Mouse (Mus musculus) macrophage (primary cell): ENCODE measurements around the gene Megf11. TPM values are rescaled to one million over a fixed set of nuclear protein-coding genes. Genes with fewer than 3 reads are reported as not detected.
"Not testable (repeated sequence)": the region's sequence is repeated elsewhere in the genome, so short reads cannot be mapped to it uniquely, and the experiment has no call there.

ENCODE experiments used
- H3K27ac ChIP-seq: fragments of 350-480 bp; formaldehyde crosslinking; 2 replicates; pipeline ENCODE4 v1.9.0; 2021
- H3K36me3 ChIP-seq: fragments of 350-480 bp; formaldehyde crosslinking; 2 replicates; pipeline ENCODE4 v1.9.0; 2021; ENCODE audit errors: inconsistent target
- H3K4me3 ChIP-seq: fragments of 350-480 bp; formaldehyde crosslinking; 2 replicates; pipeline ENCODE4 v1.9.0; 2021; ENCODE audit errors: inconsistent target
- H3K79me2 ChIP-seq: fragments of 350-480 bp; formaldehyde crosslinking; 2 replicates; pipeline ENCODE4 v1.9.0; 2021; ENCODE audit errors: inconsistent target
- WGBS: methylation state at CpG from one replicate; pipeline ENCODE4 v1.1.7; 2026; ENCODE audit warnings: inconsistent platforms; ENCODE audit not compliant: missing documents; 5-methylcytosine and 5-hydroxymethylcytosine counted together
- polyA plus RNA-seq: library from polyadenylated mRNA; stranded (reverse); fragments of 250-400 nt; gene quantifications from 3 replicates; pipeline ENCODE4 v1.2.4, GENCODE M21; 2018; ENCODE audit warnings: inconsistent platforms

The Megf11 gene
- polyA plus RNA-seq, 1 experiment from 2014 or later = not detected

DNA sequence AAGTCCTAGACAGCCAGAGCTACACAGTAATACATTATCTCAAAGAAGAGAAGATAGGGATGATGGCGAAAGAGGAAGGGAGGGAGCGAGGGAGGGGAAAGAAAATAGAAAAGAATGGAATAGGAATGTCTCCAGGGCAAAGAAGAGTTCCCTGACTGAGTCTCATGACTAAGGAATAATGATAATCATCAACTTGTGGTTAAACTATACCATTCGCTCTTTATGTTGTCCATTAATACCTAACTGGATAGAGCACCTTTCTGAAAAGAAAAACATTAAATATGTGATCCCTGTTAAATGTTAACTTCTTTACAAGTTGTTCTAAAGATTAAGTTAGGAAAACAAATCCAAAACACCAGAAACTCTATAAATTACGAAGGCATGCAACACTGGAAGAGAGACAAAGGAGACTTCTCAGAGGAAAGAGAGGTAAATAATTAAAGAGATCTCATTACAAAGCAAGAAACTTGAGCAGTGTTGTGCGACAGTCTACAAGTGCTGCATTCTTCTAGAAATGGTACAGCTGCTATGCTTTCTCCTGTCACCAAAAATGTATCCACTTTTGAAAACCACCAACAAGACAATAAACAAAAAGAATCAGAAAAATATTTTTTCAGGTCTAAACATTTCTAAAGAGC is 334.2 kb downstream of the Megf11 start:
- Histone ChIP-seq H3K79me2 (peaks cover 98% of the 10 kb centered on the region), H3K36me3 (peaks cover 28% of the 10 kb centered on the region), H3K27ac (no peak overlapping the region), H3K4me3 (no peak overlapping the region)
- WGBS = 95% methylated on average over 5 of the region's 5 CpGs

DNA sequence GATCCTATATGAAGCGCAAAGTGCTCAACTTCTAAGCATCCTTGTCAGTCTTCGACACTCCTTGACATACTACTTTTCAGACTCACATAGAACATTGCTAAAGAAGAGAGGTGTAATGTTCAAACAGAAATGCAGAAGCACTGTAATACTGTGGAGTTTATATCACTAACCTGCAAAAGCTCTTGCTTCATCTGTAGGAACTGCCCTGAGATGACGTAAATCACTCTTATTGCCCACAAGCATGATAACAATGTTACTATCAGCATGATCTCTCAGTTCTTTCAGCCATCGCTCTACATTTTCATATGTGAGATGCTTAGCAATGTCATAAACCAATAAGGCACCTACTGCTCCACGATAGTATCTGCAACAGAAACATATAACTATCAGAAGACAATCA is 341.0 kb downstream of the Megf11 start:
- Histone ChIP-seq H3K4me3 (no peak overlapping the region), H3K79me2 (peaks cover 99% of the 10 kb centered on the region), H3K36me3 (peaks cover 51% of the 10 kb centered on the region), H3K27ac (no peak overlapping the region)
- 99% methylated on average over 5 of the region's 5 CpGs for WGBS

DNA sequence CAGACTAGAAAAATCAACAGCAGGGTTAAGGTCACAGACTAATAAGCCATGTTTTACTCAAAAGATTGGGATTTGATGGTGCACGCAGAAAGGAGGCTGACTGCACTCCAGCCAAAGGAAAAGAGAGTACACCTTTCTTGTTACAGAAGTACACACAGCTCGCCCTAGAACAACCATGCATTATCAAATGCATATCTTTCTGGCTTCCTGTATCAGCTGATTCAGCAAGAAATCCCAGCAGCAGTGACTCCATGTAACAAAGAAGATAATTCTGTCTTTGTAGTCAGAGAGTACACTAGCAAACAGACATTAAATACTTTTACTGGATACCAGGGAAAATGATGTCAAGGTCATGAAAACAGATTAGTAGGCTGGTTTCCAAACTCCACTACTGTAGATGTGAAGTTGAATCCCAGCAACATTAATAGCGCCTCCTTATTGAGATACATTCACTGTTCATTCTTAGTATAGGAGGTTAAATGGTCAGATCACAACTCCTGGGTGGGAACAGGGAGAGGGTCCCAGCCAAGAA is 345.7 kb downstream of the Megf11 start:
- Histone ChIP-seq H3K27ac (no peak overlapping the region), H3K36me3 (peaks cover 21% of the 10 kb centered on the region), H3K4me3 (no peak overlapping the region), H3K79me2 (peaks cover 100% of the 10 kb centered on the region)
- 90% methylated on average over 3 of the region's 3 CpGs for WGBS

DNA sequence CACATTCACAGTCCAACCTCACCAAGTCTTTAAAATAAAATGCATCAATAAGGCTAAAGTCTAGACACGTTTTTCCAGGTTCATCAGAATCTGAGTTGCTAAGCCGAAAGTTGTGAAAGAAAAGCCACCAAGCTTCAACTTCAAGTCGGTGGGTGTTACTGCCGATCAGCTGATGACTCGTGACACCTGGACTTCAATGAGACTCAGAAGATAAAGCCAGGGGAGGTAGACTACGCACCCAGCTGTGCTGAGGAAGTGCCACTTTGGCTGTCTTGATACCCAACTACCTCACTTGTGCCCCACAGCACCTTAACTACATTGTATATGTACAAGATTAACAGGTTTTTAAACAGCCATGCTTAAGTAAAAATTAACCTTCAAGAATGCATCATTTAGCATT is 348.7 kb downstream of the Megf11 start:
- Histone ChIP-seq H3K27ac (peak overlapping the region; percentile 80), H3K36me3 (no peaks in the 10 kb centered on the region), H3K79me2 (peaks cover 81% of the 10 kb centered on the region), H3K4me3 (no peak overlapping the region)
- 83% methylated on average over 6 of the region's 6 CpGs for WGBS

DNA sequence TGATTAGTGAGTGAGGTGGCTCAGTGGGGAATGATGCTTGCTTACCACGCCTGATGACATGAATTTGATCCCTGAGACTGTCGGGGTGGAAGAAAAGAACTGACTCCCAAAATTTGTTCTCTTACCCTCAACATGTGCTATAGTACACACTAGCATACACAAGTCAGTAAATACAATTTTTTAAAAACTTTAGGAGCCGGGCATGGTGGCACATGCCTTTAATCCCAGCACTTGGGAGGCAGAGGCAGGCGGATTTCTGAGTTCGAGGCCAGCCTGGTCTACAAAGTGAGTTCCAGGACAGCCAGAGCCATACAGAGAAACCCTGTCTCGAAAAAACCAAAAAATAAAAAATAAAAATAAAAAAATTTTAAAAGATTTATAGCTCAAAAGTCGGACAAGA is 349.6 kb downstream of the Megf11 start:
- not testable (repeated sequence) for H3K4me3 ChIP-seq, H3K36me3 ChIP-seq
- Histone ChIP-seq H3K27ac (peak overlapping the region; percentile 80), H3K79me2 (peaks cover 73% of the 10 kb centered on the region)
- 84% methylated on average over 3 of the region's 7 CpGs for WGBS

DNA sequence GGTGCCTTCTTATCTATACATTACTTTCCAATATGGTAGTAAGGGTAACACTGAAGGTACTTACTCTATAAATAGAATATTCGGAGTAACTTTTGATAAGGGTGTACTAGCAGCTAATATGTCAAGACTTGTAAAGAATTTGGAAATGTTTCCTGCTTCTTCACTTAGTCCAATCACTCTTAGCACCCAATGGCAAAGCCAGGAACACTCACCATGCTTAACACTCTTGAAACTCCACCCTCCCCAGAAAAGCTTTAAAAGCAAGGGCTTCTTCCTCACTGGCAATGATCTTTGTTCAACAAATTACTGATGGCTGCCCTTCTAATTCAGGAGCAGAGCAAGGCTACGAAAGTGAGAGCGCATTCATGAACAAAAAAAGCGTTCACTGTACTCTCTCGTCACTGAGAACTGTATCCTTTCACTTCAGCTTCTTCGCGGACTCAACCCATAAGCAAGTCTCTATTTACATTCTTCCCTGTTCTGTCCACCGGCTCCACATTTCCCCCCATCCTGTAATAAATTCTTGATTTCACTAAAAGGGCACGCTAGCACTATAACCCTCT is 350.7 kb downstream of the Megf11 start:
- Histone ChIP-seq H3K27ac (peak overlapping the region; percentile 80), H3K36me3 (no peaks in the 10 kb centered on the region), H3K4me3 (peak overlapping the region; percentile 92), H3K79me2 (peaks cover 61% of the 10 kb centered on the region)
- WGBS = 3% methylated on average over 9 of the region's 9 CpGs

DNA sequence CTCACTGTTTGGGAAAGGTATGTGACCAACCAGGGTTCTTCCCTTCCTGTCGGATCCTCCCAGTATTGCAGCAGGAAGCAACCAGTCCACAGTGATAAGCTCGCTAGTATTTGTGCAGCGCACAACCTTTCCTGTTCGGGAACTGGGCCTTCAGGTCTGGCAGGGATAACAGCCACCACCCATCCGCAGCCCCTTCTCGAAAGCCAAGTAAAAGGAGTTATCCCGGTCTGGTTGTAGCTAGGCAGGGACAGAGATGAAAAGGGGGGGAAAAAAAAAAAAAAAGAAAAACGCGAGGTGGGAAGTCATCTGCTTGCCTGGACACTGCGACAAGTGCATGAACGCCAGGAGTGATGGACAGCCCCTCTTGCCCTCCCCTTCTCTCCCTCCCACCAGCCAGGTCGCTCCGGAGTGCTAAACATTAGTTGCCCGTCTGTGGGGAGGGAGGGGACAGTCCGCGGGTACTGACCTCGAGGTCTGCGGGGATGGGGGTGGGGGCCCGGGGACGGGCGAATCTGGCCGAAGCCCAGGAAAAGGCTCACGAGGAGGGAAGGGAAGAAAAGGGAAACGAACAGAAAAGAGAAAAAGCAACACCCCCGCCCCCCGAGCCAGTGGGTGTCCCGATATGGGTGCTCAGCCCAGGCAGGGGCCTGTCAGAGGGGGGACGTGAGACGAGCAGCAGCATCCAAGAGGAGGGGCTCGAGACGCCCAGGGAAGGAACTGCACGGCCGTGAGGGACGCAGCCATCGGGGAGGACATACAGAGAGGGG is 351.4 kb downstream of the Megf11 start:
- H3K36me3 ChIP-seq = no peaks in the 10 kb centered on the region
- peaks cover 54% of the 10 kb centered on the region for H3K79me2 ChIP-seq
- peak overlapping the region; percentile 92 for H3K4me3 ChIP-seq
- H3K27ac ChIP-seq = peak overlapping the region; percentile 80
- 3% methylated on average over 26 of the region's 35 CpGs for WGBS

DNA sequence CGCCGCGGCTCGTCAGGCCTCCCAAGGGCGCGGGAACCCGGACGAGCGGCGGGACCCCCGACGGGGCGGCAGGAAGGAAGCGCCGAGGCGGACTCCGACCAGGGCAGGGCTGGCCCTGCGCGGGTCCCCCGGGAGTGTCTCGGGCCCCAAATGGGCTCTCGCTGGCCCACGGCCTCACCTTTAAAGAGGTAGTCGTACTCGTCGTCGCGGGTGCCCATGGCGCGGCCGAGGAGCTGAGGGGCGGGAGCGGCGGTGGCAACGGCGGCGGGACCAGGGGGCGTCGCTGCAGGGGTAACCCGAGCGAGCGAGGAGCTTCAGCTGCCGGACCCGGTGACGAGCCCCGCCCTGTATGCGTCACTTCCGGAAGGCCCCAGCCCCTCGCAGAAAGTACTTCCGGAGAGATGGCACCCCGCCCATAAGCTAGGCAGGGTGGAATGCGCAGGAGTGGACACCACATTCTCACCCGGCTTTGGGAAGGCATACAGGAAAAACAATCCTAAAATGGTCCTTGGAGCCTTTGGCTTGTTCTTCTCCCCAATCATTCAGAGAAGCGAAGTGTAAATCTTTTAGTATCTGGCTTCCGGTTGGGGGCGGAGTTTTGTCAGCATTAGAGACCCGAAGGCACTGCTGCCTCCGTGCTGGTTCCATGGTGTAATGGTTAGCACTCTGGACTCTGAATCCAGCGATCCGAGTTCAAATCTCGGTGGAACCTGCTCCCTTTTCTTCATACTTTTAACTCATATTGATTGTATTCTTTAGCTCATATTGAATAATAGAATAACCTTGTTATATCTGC is 352.2 kb downstream of the Megf11 start, which contains the start of gene Rab11a:
Rab11a (minus strand) TSS at position 353 of the 796 bp plus-strand sequence.
- under 1% methylated on average over 53 of the region's 61 CpGs for WGBS

DNA sequence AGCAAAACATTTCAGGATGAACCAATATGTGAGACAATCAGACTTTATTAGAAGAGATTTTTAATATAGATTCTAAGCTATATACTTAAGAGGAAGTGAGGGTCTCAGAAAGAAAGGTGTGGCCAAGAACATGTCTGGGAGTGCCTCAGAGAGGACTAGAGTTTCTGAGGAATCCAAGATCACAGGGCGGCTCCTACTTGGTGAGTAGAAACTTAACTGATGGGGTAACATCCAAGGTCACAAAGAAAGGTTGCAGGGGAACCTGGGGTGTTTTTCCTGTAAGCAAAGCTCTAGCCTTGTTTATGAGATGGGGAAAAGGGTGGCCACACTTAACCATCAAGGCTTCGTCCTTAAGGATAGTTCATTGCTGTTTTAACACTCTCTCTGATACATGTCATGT is 353.6 kb downstream of the Megf11 start:
- Histone ChIP-seq H3K27ac (no peak overlapping the region), H3K36me3 (no peaks in the 10 kb centered on the region), H3K79me2 (peaks cover 33% of the 10 kb centered on the region), H3K4me3 (no peak overlapping the region)
- WGBS = 97% methylated on average over 2 of the region's 2 CpGs

More for the DNA sequence above, 352.2 kb downstream of the Megf11 start, which contains the start of gene Rab11a:
- peak within 1 kb of the TSS; percentile 92 for H3K4me3 ChIP-seq
- peaks cover 47% of the 10 kb centered on the region for H3K79me2 ChIP-seq
- peak within 1 kb of the TSS; percentile 85 for H3K27ac ChIP-seq
- H3K36me3 ChIP-seq = no peaks in the 10 kb centered on the region

DNA sequence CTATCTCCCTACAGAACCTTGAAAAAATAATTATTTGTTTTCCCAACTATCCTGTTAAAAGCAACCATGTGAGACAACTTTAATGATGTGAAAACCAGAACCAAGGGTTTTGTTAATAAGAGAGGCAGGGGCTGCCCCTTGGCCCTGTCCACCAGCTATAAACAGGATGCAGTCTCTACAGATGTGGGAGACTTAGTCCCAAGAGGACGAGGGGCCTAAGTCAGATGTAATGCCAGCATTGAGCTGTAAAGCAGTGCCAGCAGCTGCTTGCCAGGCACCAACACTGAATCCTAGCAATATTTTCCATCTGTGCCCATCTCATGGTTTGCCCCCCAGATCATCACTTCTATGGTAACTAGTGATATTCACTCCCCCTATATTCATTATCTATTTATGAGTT is 357.0 kb downstream of the Megf11 start:
- WGBS = 67% methylated on average over 1 of the region's 1 CpGs

DNA sequence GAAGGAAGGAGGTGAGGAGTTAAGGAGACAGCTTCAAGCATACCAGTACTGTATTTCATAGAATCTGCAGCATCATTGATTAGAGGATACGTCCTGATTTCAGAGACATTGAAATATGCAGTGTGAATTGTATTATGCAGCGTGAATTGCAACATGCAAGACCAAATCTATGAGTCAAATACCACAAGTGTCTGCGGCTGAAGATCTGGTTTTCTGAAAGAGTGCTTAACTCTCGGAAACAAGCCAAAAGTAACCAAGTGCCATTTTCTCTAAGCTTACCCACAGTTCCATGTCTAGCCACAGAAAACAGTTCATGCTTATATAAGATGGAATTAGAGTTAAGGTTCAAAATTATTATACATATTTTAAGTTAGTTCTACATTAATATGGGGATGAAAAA is 362.3 kb downstream of the Megf11 start:
- H3K4me3 ChIP-seq = no peak overlapping the region
- H3K27ac ChIP-seq = no peak overlapping the region
- H3K79me2 ChIP-seq = no peaks in the 10 kb centered on the region
- 93% methylated on average over 4 of the region's 4 CpGs for WGBS
- H3K36me3 ChIP-seq = no peaks in the 10 kb centered on the region

More for the DNA sequence above, 357.0 kb downstream of the Megf11 start:
- Histone ChIP-seq H3K27ac (no peak overlapping the region), H3K36me3 (no peaks in the 10 kb centered on the region), H3K4me3 (no peak overlapping the region), H3K79me2 (no peaks in the 10 kb centered on the region)

DNA sequence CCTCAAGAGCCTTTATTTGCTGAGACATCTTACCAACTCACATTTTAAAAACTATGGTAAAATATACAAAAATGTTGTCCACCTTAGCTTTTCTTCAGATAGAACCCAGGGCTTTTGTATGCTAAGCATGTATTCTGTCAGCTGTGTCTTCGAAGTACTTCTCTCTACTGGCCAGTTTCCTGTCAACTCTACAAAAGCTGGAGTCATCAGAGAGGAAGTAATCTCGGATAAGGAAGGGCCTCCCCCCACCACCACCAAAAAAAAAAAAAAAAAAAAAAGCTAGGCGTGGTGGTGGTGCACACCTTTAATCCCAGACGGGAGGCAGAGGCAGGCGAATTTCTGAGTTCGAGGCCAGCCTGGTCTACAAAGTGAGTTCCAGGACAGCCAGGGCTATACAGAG is 363.9 kb downstream of the Megf11 start:
- 39% methylated on average over 5 of the region's 6 CpGs for WGBS
- no peaks in the 10 kb centered on the region for H3K79me2 ChIP-seq
- no peak overlapping the region for H3K4me3 ChIP-seq
- H3K36me3 ChIP-seq = no peaks in the 10 kb centered on the region
- H3K27ac ChIP-seq = peak overlapping the region; percentile 39; the same call in 1 of the 2 replicates

DNA sequence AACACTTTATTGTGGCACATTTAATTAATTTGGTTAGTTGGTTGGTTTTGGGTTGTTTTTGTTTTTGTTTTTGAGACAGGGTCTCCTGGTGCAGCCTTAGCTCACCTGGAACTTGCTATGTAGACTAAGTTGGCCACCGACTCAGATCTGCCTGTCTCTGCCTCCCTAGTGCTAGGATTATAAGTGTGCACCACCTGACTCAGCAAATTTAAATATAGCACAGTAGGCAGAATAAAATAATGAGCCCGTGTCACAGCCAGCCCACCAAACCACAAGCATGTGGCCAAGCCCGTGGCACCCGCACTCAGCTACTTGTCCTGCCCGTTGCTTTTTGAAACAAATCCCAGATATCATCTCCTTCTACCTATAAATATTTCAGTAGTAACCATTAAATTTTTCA is 367.1 kb downstream of the Megf11 start:
- 15% methylated on average over 5 of the region's 5 CpGs for WGBS
- H3K4me3 ChIP-seq = no peak overlapping the region

DNA sequence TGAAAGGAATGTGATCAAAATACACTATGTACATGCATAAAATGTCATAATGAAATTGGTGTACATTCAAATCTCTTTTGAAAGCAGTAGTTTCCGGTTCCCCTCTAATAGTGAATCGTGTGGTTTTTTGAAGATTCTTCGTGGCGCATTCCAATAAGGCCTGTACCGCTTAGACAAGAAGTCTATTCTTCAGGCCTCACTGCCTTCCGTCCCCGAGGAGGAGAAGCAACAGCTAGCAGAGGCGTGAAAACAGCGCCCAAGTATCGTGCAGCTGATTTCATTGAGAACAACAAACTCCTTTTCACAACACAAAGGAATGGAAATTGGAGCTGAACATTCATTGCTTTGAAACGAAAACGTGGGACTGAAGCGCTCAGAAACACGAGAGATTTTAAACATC is 372.6 kb downstream of the Megf11 start:
- Histone ChIP-seq H3K27ac (no peak overlapping the region), H3K36me3 (no peaks in the 10 kb centered on the region), H3K4me3 (no peak overlapping the region), H3K79me2 (no peaks in the 10 kb centered on the region)
- WGBS = 89% methylated on average over 14 of the region's 14 CpGs

More for the DNA sequence above, 367.1 kb downstream of the Megf11 start:
- Histone ChIP-seq H3K79me2 (no peaks in the 10 kb centered on the region), H3K36me3 (no peaks in the 10 kb centered on the region), H3K27ac (no peak overlapping the region)
